Mouse (Mus musculus) forebrain, embryonic 16.5 days (tissue): ENCODE measurements around the gene Zfp568. TPM values are rescaled to one million over a fixed set of nuclear protein-coding genes. Genes with fewer than 3 reads are reported as not detected.

Experiments used
- ATAC-seq: fragments of 200-750 bp; cut with Nextera tagmentation; 2 replicates; pipeline ENCODE4 v1.8.0; 2017; ENCODE audit warnings: mild to moderate bottlenecking, moderate library complexity
- H3K27ac ChIP-seq: fragments of 300-500 bp; sonication (generic); 2 replicates; pipeline ENCODE4 v1.5.1; 2014; ENCODE audit warnings: low read length, control low read depth
- H3K27me3 ChIP-seq: fragments of 300-500 bp; sonication (generic); replicated peaks from 2 replicates; pipeline ENCODE4 v1.6.1; 2014; ENCODE audit warnings: low read length; ENCODE audit not compliant: control insufficient read depth, insufficient read depth
- H3K36me3 ChIP-seq: fragments of 300-500 bp; sonication (generic); 2 replicates; pipeline ENCODE4 v1.6.1; 2014; ENCODE audit not compliant: control insufficient read depth, insufficient read depth
- H3K4me1 ChIP-seq: fragments of 300-500 bp; sonication (generic); replicated peaks from 2 replicates; pipeline ENCODE4 v1.6.1; 2014; ENCODE audit warnings: low read length; ENCODE audit not compliant: control insufficient read depth, insufficient read depth
- H3K4me2 ChIP-seq: fragments of 300-500 bp; sonication (generic); 2 replicates; pipeline ENCODE4 v1.6.1; 2014; ENCODE audit warnings: mild to moderate bottlenecking, low read length, control low read depth
- H3K4me3 ChIP-seq: fragments of 300-500 bp; sonication (generic); replicated peaks from 2 replicates; pipeline ENCODE4 v1.5.1; 2014; ENCODE audit warnings: mild to moderate bottlenecking, low read length, control low read depth
- H3K9ac ChIP-seq: fragments of 300-500 bp; sonication (generic); replicated peaks from 2 replicates; pipeline ENCODE4 v1.6.1; 2014; ENCODE audit warnings: low read depth, low read length, control low read depth
- H3K9me3 ChIP-seq: fragments of 300-500 bp; sonication (generic); 2 replicates; pipeline ENCODE4 v1.6.1; 2016; ENCODE audit warnings: low read length; ENCODE audit not compliant: control insufficient read depth
- WGBS: fragments of 180-500 bp; shearing (Covaris S2); extraction: QIAGEN DNeasy Blood & Tissue Kit; methylation state at CpG from one replicate; pipeline ENCODE4 v1.1.7; 2014; 5-methylcytosine and 5-hydroxymethylcytosine counted together
- polyA plus RNA-seq: library from polyadenylated mRNA; unstranded; fragments of >200 nt; fragmentation: Nextera tagmentation; extraction: Ambion mirVana; gene quantifications from 2 replicates; pipeline ENCODE4 v1.2.1, GENCODE M21; 2015

Zfp568 gene
- polyA plus RNA-seq, 1 experiment from 2014 or later = 3.0 TPM

DNA sequence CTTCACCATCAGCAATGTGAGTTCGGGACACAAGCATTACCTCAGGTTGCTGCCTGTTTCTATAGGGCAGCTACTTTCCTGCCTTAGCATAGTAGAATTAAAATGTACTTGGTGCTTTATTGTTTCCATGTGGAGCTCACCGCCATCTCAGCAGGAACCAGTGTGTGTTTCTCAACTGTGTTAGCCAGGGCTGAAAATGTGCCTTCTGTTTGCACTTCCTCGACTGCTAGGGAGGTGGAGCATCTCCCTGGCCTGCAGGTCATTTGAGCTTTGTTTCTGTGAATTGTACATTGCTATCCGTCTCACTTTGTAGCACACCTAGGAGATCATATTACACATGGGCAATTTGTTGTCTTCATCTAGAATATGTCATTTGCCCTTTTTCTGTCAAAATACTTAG is 43.6 kb downstream of the Zfp568 start:
- no peaks in the 10 kb centered on the region for H3K27me3 ChIP-seq
- peaks cover 16% of the 10 kb centered on the region for H3K36me3 ChIP-seq
- H3K9ac ChIP-seq = no peak overlapping the region
- no peaks in the 10 kb centered on the region for H3K4me1 ChIP-seq
- H3K4me2 ChIP-seq = no peak overlapping the region
- H3K9me3 ChIP-seq = no peaks in the 10 kb centered on the region
- H3K4me3 ChIP-seq = no peak overlapping the region
- 72% methylated on average over 4 of the region's 4 CpGs for WGBS
- no peak overlapping the region for H3K27ac ChIP-seq
- no peak for ATAC-seq

DNA sequence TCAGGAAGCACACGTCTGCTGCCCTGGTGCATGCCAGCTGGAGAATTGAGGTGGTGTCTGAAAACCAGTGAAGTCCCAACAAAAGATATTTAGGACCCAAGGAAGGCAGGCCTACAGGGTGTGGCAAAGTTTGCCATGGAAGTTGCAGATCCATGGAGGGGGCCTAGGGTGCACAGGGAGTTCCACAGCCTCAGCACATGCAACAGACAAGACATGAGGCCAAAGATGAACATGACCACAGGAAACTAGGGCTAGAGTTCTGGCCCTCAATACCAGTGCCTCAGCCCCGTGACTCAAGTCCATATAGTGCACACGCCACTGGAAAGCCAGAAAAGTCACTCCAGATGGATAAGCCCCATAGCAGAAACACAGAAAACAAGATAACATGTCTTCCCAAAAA is 44.8 kb downstream of the Zfp568 start:
- no peak overlapping the region for H3K4me3 ChIP-seq
- H3K4me2 ChIP-seq = no peak overlapping the region
- WGBS = 87% methylated on average over 3 of the region's 3 CpGs
- H3K9ac ChIP-seq = no peak overlapping the region
- H3K36me3 ChIP-seq = peaks cover 5% of the 10 kb centered on the region; the same call in 1 of the 2 replicates
- H3K27ac ChIP-seq = no peak overlapping the region
- no peaks in the 10 kb centered on the region for H3K27me3 ChIP-seq
- ATAC-seq = no peak
- H3K4me1 ChIP-seq = no peaks in the 10 kb centered on the region
- H3K9me3 ChIP-seq = no peaks in the 10 kb centered on the region

DNA sequence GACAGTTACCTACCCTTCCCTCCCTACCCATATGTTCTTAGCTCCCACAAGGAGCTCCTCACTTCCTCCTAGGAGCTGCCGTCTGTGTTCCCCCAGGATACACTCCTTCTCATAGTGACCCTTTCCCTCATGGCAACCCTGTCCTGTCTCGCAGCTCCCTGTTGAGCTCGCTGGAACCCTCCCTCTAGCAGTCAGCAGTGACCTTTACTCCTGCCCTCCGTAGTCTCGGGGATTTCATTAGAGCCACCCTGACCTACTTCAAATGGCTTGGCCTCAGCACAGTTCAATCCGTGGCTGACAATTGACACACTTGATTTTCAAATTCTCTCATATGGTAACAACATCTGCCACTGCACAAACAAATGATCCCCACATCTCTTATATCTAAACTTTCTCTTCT is 46.9 kb downstream of the Zfp568 start:
- ATAC-seq = no peak
- no peak overlapping the region for H3K27ac ChIP-seq
- H3K27me3 ChIP-seq = no peaks in the 10 kb centered on the region
- no peak overlapping the region for H3K4me2 ChIP-seq
- no peak overlapping the region for H3K4me3 ChIP-seq
- no peaks in the 10 kb centered on the region for H3K9me3 ChIP-seq
- 0 out of 2 replicates have a peak, but pooled peaks cover 3% of the 10 kb centered on the region for H3K36me3 ChIP-seq
- H3K4me1 ChIP-seq = no peaks in the 10 kb centered on the region
- no peak overlapping the region for H3K9ac ChIP-seq
- WGBS = 54% methylated on average over 6 of the region's 6 CpGs

DNA sequence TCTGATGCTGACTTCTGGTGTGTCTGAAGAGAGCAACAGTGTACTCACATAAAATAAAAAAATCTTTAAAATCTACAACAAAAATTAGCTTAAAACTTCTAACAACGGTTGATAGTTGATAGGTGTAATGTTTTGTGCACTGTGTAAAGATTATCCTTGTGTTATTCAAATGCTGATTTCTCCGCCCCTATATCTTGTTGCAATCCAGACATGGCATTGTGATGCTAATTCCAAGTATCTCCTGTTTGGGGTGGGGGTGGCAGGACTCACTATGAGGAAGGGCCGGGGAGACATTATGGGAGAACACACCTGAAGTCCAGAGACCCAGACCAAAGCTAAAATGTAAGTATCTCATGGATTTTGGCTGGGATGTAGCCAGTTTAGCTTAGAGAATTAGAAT is 47.6 kb downstream of the Zfp568 start:
- H3K27me3 ChIP-seq = no peaks in the 10 kb centered on the region
- H3K36me3 ChIP-seq = peaks cover 5% of the 10 kb centered on the region; the same call in 1 of the 2 replicates
- H3K27ac ChIP-seq = no peak overlapping the region
- WGBS = 71% methylated on average over 3 of the region's 3 CpGs
- H3K9me3 ChIP-seq = no peaks in the 10 kb centered on the region
- H3K9ac ChIP-seq = no peak overlapping the region
- H3K4me3 ChIP-seq = no peak overlapping the region
- no peak overlapping the region for H3K4me2 ChIP-seq
- no peaks in the 10 kb centered on the region for H3K4me1 ChIP-seq
- ATAC-seq = no peak

DNA sequence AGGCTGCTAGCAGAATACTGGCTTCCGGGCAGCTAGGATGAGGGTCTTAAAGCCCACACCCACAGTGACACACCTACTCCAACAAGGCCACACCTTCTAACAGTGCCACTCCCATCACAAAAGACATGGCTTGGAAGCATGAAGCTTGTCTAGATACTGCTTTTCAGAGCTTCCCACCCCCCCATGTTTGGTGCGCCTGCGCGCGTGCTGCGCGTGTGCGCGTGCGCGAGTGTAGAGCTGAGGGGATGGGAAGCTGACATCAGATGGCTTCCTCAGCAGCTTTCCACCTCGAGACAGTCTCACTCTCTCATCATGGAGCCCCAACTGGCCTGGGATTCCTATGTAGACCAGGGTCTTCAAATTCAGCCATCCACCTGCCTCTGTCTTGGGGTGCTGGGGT is 50.6 kb downstream of the Zfp568 start:
- H3K4me3 ChIP-seq = no peak overlapping the region
- ATAC-seq = no peak
- no peaks in the 10 kb centered on the region for H3K4me1 ChIP-seq
- H3K9ac ChIP-seq = no peak overlapping the region
- H3K9me3 ChIP-seq = no peaks in the 10 kb centered on the region
- no peaks in the 10 kb centered on the region for H3K27me3 ChIP-seq
- no peak overlapping the region for H3K27ac ChIP-seq
- WGBS = 96% methylated on average over 12 of the region's 12 CpGs
- H3K4me2 ChIP-seq = no peak overlapping the region
- H3K36me3 ChIP-seq = peaks cover 18% of the 10 kb centered on the region

DNA sequence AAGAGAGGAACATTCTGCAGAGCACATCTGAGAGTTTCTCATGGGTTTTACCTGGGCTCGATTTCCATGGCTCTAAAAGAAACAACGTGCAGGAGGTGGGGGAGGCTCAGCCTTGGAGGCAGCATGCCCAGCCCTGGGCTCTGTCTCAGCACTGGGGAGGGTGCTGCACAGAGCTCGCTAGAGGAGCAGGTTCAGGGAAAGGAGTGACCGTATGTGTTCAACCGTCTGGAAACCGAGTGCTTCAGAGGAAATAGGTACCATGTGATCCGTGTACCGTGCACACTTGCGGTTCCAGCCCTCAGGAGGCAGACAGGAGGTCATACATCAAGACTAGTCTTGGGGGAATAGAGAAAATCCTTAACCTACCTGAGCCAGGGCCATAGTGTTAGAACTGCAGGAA is 60.6 kb downstream of the Zfp568 start:
- no peak overlapping the region for H3K4me3 ChIP-seq
- H3K9ac ChIP-seq = no peak overlapping the region
- H3K27me3 ChIP-seq = no peaks in the 10 kb centered on the region
- ATAC-seq = no peak
- no peak overlapping the region for H3K4me2 ChIP-seq
- WGBS = 65% methylated on average over 9 of the region's 9 CpGs
- no peaks in the 10 kb centered on the region for H3K9me3 ChIP-seq
- no peak overlapping the region for H3K27ac ChIP-seq
- peaks cover 3% of the 10 kb centered on the region; the same call in 1 of the 2 replicates for H3K4me1 ChIP-seq
- peaks cover 3% of the 10 kb centered on the region; the same call in 1 of the 2 replicates for H3K36me3 ChIP-seq

DNA sequence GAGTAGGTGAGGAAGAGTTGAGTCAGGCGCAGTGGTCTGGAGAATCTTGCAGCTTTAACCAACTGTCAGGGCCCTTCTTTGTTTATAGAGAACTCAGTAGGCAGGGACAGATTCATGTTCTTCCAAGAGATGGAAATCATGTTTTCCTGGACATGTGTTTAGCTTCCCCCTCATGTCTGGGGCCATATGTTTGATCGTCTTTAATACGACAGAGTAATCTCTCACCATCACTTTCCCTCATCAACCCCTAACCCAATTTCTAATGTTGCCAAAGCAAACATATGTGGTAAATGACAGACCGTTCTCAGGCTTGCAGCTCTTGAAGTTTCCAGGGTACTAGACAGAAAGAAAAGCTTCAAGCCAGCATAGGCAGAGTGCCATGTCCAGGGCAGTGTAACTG is 64.4 kb downstream of the Zfp568 start:
- WGBS = 64% methylated on average over 4 of the region's 4 CpGs

DNA sequence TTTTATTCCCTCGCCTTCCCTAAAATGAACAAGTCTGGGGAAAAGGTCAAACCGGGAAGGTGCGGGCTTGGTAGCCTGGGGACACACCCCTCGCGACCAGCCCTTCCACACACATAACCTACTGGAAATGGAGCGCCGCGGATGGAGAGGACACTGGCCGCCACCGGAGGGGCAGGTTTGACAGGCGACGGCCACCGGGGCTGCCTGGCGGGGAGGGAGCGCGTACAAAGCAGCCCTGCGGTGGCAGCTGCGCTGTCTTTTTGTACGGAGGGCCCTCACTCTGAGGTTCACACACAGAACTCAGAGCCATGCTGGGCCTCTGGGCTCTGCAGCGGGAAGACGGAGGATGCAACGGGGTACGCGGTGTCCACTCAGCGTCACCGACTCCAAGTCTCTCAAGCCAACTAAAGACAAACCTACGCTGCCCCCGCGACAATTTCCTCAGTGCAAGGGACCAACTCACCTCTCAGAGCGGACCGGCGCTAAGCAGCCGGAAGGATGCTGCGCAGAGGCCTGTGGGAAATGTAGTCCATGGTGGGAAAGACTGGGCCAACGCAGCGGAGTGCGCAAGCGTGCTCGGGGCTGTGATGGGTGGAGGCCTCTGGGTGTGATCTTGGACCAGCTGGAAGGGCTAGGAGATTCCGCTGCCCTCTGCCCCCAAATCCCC is 67.3 kb downstream of the Zfp568 start, which contains the start of gene Zfp14:
Zfp14 (minus strand) TSS at position 499 of the 667 bp plus-strand sequence.
- peak within 1 kb of the TSS; percentile 90 for H3K27ac ChIP-seq
- no peaks in the 10 kb centered on the region for H3K27me3 ChIP-seq
- H3K4me3 ChIP-seq = peak within 1 kb of the TSS; percentile 91
- peak; percentile 99 for ATAC-seq
- peaks cover 9% of the 10 kb centered on the region for H3K36me3 ChIP-seq
- no peaks in the 10 kb centered on the region for H3K9me3 ChIP-seq
- H3K9ac ChIP-seq = peak within 1 kb of the TSS; percentile 94
- peaks cover 14% of the 10 kb centered on the region for H3K4me1 ChIP-seq
- WGBS = under 1% methylated on average over 40 of the region's 40 CpGs
- peak within 1 kb of the TSS; percentile 76 for H3K4me2 ChIP-seq

More for the DNA sequence above, 64.4 kb downstream of the Zfp568 start:
- no peaks in the 10 kb centered on the region for H3K27me3 ChIP-seq
- H3K36me3 ChIP-seq = no peaks in the 10 kb centered on the region
- peak overlapping the region; percentile 20; the same call in 1 of the 2 replicates for H3K27ac ChIP-seq
- no peak overlapping the region for H3K4me2 ChIP-seq
- peaks cover 14% of the 10 kb centered on the region for H3K4me1 ChIP-seq
- no peak for ATAC-seq
- H3K9ac ChIP-seq = no peak overlapping the region
- no peaks in the 10 kb centered on the region for H3K9me3 ChIP-seq
- no peak overlapping the region for H3K4me3 ChIP-seq

DNA sequence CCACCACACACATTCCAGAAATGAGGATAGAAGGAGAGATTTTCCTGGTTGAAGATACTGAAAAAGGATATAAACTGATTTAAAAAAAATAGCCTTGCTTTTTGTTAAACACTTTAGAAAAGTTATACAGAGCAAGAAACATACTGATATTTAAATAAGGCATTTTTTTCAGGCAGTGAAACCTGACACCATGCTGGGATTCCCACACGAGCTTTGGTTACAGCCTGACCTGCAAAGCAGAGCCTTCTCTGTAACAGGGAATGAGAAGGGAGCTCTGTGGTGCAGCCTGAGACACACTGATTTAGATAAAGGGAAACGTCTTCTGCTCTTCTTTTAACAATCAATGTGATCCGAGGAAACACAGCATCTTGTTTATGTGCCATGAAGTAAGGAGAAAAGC is 69.8 kb downstream of the Zfp568 start:
- Histone ChIP-seq H3K27me3 (no peaks in the 10 kb centered on the region), H3K9ac (no peak overlapping the region), H3K4me3 (no peak overlapping the region), H3K4me1 (peaks cover 11% of the 10 kb centered on the region), H3K9me3 (no peaks in the 10 kb centered on the region), H3K36me3 (peaks cover 15% of the 10 kb centered on the region), H3K4me2 (no peak overlapping the region), H3K27ac (no peak overlapping the region)
- ATAC-seq = no peak
- 11% methylated on average over 3 of the region's 3 CpGs for WGBS
